Mouse (Mus musculus) cortical plate, adult 2 months (tissue): ENCODE results near the gene Ttll11.

Experiments used
- CTCF ChIP-seq: fragments of 200-500 bp; IDR thresholded peaks from 2 replicates; pipeline ENCODE4 v1.5.1; 2011; ENCODE audit warnings: mild to moderate bottlenecking, control low read depth, low read length; ENCODE audit not compliant: insufficient read depth; ENCODE audit errors: extremely low read depth
- POLR2A ChIP-seq: fragments of 200-500 bp; IDR thresholded peaks from 2 replicates; pipeline ENCODE4 v1.6.1; 2011; ENCODE audit warnings: mild to moderate bottlenecking, low read length, control low read depth; ENCODE audit not compliant: insufficient read depth; ENCODE audit errors: extremely low read depth

- no peak for TF ChIP-seq CTCF
- TF ChIP-seq POLR2A, result no peak
Observed at GRCm38 (mm10) chr2:35909353-35909752, 70.4 kb downstream of the Ttll11 start.
